Mouse (Mus musculus) activated CD4-positive, CD25-positive, alpha-beta regulatory T cell (primary cell): ENCODE results near the gene Epha6. TPM values are rescaled to one million over a fixed set of nuclear protein-coding genes. Genes with fewer than 3 reads are reported as not detected.

Source experiments
- polyA plus RNA-seq, 2 experiments: library from polyadenylated mRNA; unstranded; fragments of 100-300 nt; shearing (Covaris generic); gene quantifications; one replicate each; pipeline ENCODE4 v1.2.1; 2017

Gene Epha6
- polyA plus RNA-seq = under 1 TPM in 1 of 2 experiments, not detected in 1; 0.09 TPM

GRCm38 (mm10) chr16:60605061-60605831 is at the start of gene Epha6:
Epha6 (minus strand) TSS chr16:60605531.

DNA sequence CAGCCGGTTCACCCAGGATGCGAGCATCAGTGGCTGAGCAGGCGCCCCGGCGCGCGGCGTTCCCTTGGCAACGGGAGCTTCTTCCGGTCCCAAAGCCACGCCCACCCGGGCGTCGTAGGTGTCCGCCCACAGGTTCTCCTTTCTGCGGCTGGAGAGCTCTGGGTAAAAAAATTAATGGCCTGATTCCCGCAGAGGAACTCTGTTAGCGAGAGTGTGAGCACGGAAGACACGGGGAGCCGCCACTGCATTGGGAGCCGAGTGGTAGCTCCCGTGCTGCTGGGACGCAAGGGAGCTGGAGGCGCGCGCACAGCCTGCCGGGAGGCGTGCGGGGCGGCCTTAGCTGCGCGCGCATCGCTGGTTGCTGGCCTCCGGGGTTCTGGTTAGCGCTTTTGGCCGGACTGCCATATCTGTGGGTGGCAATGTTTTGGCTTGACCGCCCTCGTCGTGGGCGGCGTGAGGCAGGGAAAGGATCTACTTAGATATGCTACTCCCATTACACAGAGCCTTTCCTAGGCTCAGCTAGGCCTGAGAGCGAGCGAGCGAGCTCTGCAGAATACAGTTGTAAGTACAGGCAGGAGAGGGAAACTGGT is 966.1 kb downstream of the Epha6 start, which contains the start of gene Arl6:
Arl6 (minus strand) TSS at position 290 of the 590 bp plus-strand sequence.

